Mouse (Mus musculus): ENCODE results near the gene Mea1.

DNA sequence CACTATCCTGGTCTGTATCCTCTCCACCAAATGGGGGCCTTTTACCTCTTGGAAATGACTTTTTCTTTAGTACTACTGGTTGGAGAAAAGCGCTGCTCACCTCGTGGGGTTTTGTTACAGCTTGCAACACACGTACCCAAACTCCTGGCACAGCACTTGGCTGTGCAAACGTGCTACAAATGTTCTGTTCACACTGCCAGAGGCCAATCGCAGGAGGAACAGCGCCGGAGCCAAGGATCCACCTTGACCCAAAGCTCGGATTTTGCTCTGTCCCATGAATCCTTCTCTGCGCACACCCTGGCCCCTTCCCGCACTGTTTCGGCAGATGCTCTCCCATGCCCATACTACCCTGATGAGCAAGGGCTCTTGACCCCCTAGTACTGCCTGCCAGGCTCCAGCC, 49.9 kb downstream of the Mea1 start:
- no peak for TF ChIP-seq CTCF (IDR thresholded peaks at IDR 0.05; ENCODE audit: low read depth)
- no peak for TF ChIP-seq EP300 (IDR thresholded peaks at IDR 0.05; ENCODE audit: low read depth)

Measured in heart, postnatal 0 days (tissue).